Mouse (Mus musculus) intestine, postnatal 0 days (tissue): ENCODE results near the gene Sar1b. TPM values are rescaled to one million over a fixed set of nuclear protein-coding genes. Genes with fewer than 3 reads are reported as not detected.

Experiments used
- ATAC-seq: fragments of 200-750 bp; cut with Nextera tagmentation; 2 replicates; pipeline ENCODE4 v1.8.0; 2017; ENCODE audit warnings: mild to moderate bottlenecking, moderate TSS enrichment, moderate library complexity
- H3K27ac ChIP-seq: fragments of 300-500 bp; sonication (generic); 2 replicates; pipeline ENCODE4 v1.5.1; 2014; ENCODE audit warnings: mild to moderate bottlenecking, low read depth, low read length, moderate library complexity
- H3K27me3 ChIP-seq: fragments of 300-500 bp; sonication (generic); replicated peaks from 2 replicates; pipeline ENCODE4 v1.6.1; 2014; ENCODE audit warnings: low read length, mixed read lengths; ENCODE audit not compliant: control insufficient read depth, insufficient read depth
- H3K36me3 ChIP-seq: fragments of 300-500 bp; sonication (generic); 2 replicates; pipeline ENCODE4 v1.6.1; 2014; ENCODE audit warnings: mild to moderate bottlenecking, moderate library complexity; ENCODE audit not compliant: control insufficient read depth, insufficient read depth
- H3K4me1 ChIP-seq: fragments of 300-500 bp; sonication (generic); replicated peaks from 2 replicates; pipeline ENCODE4 v1.6.1; 2014; ENCODE audit warnings: antibody characterized with exemption, low read length, mixed read lengths; ENCODE audit not compliant: control insufficient read depth, insufficient read depth
- H3K4me2 ChIP-seq: fragments of 300-500 bp; sonication (generic); replicated peaks from 2 replicates; pipeline ENCODE4 v1.6.1; 2014; ENCODE audit warnings: low read depth, mild to moderate bottlenecking, moderate library complexity
- H3K4me3 ChIP-seq: fragments of 300-500 bp; sonication (generic); 2 replicates; pipeline ENCODE4 v1.5.1; 2014; ENCODE audit warnings: low read depth, low read length
- H3K9ac ChIP-seq: fragments of 300-500 bp; sonication (generic); 2 replicates; pipeline ENCODE4 v1.6.1; 2014; ENCODE audit warnings: mild to moderate bottlenecking, low read depth, low read length
- H3K9me3 ChIP-seq: fragments of 300-500 bp; sonication (generic); 2 replicates; pipeline ENCODE4 v1.6.1; 2016; ENCODE audit warnings: mixed run types; ENCODE audit not compliant: control insufficient read depth
- CTCF ChIP-seq: sonication (generic); IDR thresholded peaks from 2 replicates; pipeline ENCODE4 v1.5.1; 2016; ENCODE audit warnings: low read depth, mild to moderate bottlenecking, control low read depth, antibody characterized with exemption, moderate library complexity
- WGBS: fragments of 180-500 bp; shearing (Covaris S2); extraction: QIAGEN DNeasy Blood & Tissue Kit; methylation state at CpG from one replicate; pipeline ENCODE4 v1.1.7; 2014; 5-methylcytosine and 5-hydroxymethylcytosine counted together
- polyA plus RNA-seq: library from polyadenylated mRNA; unstranded; fragments of >200 nt; fragmentation: Nextera tagmentation; extraction: Ambion mirVana; gene quantifications from 2 replicates; pipeline ENCODE4 v1.2.1, GENCODE M21; 2015

The Sar1b gene
- polyA plus RNA-seq, 1 experiment from 2014 or later: 470 TPM

- no peaks in the 10 kb centered on the region for H3K9me3 ChIP-seq
- H3K9ac ChIP-seq: no peak overlapping the region
- H3K27ac ChIP-seq: no peak overlapping the region
- H3K27me3 ChIP-seq: no peaks in the 10 kb centered on the region
- no peak overlapping the region for H3K4me3 ChIP-seq
- H3K4me2 ChIP-seq: no peak overlapping the region
- H3K4me1 ChIP-seq: no peaks in the 10 kb centered on the region
- TF ChIP-seq CTCF: no peak
- ATAC-seq: no peak
- peaks cover 16% of the 10 kb centered on the region for H3K36me3 ChIP-seq
- WGBS: 76% methylated on average over 2 of the region's 2 CpGs
Measured at GRCm38 (mm10) chr11:51839106-51839505, 75.6 kb downstream of the Sar1b start.

DNA sequence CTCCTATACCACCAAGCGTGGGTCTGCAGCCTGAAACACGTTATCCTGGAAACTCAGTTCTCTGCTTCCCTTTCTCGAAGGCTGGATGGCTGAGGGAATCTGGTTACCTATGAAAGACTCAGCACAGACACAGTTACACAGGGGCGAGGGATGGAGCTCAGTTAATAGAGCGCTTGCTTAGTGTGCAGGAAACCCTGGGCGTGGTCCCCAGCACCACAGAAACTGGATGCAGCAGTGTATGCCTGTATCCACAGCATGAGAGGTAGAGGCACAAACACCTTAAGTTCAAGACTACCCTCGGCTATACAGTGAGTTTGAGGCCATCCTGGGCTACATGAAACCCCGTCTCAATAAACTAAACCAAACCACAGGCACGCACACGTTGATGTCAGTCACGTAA is 76.5 kb downstream of the Sar1b start:
- ATAC-seq: no peak
- no peak overlapping the region for H3K9ac ChIP-seq

GRCm38 (mm10) chr11:51840657-51841056 is 77.2 kb downstream of the Sar1b start:
- no peak for TF ChIP-seq CTCF
- peaks cover 8% of the 10 kb centered on the region for H3K36me3 ChIP-seq
- H3K9me3 ChIP-seq: no peaks in the 10 kb centered on the region
- H3K9ac ChIP-seq: no peak overlapping the region
- H3K27ac ChIP-seq: no peak overlapping the region
- H3K4me2 ChIP-seq: no peak overlapping the region
- ATAC-seq: no peak
- no peaks in the 10 kb centered on the region for H3K27me3 ChIP-seq
- H3K4me1 ChIP-seq: no peaks in the 10 kb centered on the region
- WGBS: 71% methylated on average over 9 of the region's 9 CpGs
- no peak overlapping the region for H3K4me3 ChIP-seq

More for the DNA sequence above, 76.5 kb downstream of the Sar1b start:
- no peak for TF ChIP-seq CTCF
- no peak overlapping the region for H3K27ac ChIP-seq
- H3K4me1 ChIP-seq: no peaks in the 10 kb centered on the region
- 88% methylated on average over 11 of the region's 11 CpGs for WGBS
- no peak overlapping the region for H3K4me3 ChIP-seq
- H3K9me3 ChIP-seq: no peaks in the 10 kb centered on the region
- peaks cover 8% of the 10 kb centered on the region for H3K36me3 ChIP-seq
- no peaks in the 10 kb centered on the region for H3K27me3 ChIP-seq
- H3K4me2 ChIP-seq: no peak overlapping the region

- H3K27ac ChIP-seq: no peak overlapping the region
- TF ChIP-seq CTCF: no peak
- no peaks in the 10 kb centered on the region for H3K9me3 ChIP-seq
- no peak overlapping the region for H3K4me3 ChIP-seq
- H3K4me1 ChIP-seq: no peaks in the 10 kb centered on the region
- H3K9ac ChIP-seq: no peak overlapping the region
- no peak overlapping the region for H3K4me2 ChIP-seq
- no peaks in the 10 kb centered on the region for H3K27me3 ChIP-seq
- H3K36me3 ChIP-seq: peaks cover 10% of the 10 kb centered on the region
- 49% methylated on average over 9 of the region's 9 CpGs for WGBS
- no peak for ATAC-seq
Measured at GRCm38 (mm10) chr11:51841149-51841548, 77.7 kb downstream of the Sar1b start.

Other genes starting within 250 kb of the Sar1b start
- gene Phykpl, start 178.9 kb upstream of the Sar1b start, polyA plus RNA-seq: 22.7 and 24.2 TPM in 2 replicates
- 181 and 191 TPM in 2 replicates for gene Hnrnpab, start 156.8 kb upstream of the Sar1b start, polyA plus RNA-seq
- 98.2 and 101 TPM in 2 replicates for gene Nhp2, start 144.0 kb upstream of the Sar1b start, polyA plus RNA-seq
- 32.4 and 34.2 TPM in 2 replicates for gene Rmnd5b, start 127.8 kb upstream of the Sar1b start, polyA plus RNA-seq
- gene N4bp3, start 112.8 kb upstream of the Sar1b start, polyA plus RNA-seq: 8.5 and 8.8 TPM in 2 replicates
- 1.1 and 1.3 TPM in 2 replicates for gene D930048N14Rik, start 112.7 kb upstream of the Sar1b start, polyA plus RNA-seq
- 110 and 113 TPM in 2 replicates for gene 0610009B22Rik, start 74.8 kb upstream of the Sar1b start, polyA plus RNA-seq
- 47.1 and 49.1 TPM in 2 replicates for gene Sec24a, start 53 bp upstream of the Sar1b start, polyA plus RNA-seq
- gene Jade2, start 94.0 kb downstream of the Sar1b start, polyA plus RNA-seq: 1.7 and 2.1 TPM in 2 replicates
- gene Cdkn2aipnl, start 204.0 kb downstream of the Sar1b start, polyA plus RNA-seq: 49.0 and 49.8 TPM in 2 replicates
- gene Ube2b, start 237.1 kb downstream of the Sar1b start, polyA plus RNA-seq: 212 and 223 TPM in 2 replicates
- gene Cdkl3, start 240.5 kb downstream of the Sar1b start, polyA plus RNA-seq: 4.6 and 5.0 TPM in 2 replicates